Mouse (Mus musculus): ENCODE measurements at regions not wholly inside any gene's neighbourhood (a gene's known extent, or its start where the extent isn't known, plus 50 kb on each side); places are given as distances from the start of the nearest gene placed in this dataset.

DNA sequence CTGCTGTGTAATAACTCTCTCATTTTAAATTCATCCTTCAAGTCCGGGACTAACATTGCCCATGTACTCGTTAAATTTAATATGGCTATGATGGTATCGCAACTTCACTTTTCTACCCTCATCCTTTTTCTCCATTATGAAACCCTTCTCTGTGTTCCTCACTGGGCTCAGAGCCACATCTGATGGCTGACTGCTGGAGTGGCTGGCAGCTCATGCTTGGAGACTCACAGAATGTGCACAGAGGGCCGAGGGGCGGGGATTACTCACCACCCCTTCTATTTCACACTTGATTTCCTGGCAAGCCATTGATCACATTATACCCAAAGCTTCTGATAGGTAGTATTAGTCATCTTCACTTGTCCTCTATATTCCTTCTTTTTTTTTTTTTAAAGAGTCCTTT lies 81.1 kb upstream of the Vwde start:
- Histone ChIP-seq H3K27me3 (replicated peaks) (no peaks in the 10 kb centered on the region), H3K4me1 (no peaks in the 10 kb centered on the region), H3K4me3 (no peak overlapping the region), H3K9ac (no peak overlapping the region), H3K9me3 (no peaks in the 10 kb centered on the region), H3K27ac (no peak overlapping the region), H3K36me3 (no peaks in the 10 kb centered on the region), H3K4me2 (replicated peaks) (no peak overlapping the region)
- 86% methylated on average over 5 of the region's 5 CpGs for WGBS
- no peak for ATAC-seq (ENCODE audit: low FRiP score, low read depth)

DNA sequence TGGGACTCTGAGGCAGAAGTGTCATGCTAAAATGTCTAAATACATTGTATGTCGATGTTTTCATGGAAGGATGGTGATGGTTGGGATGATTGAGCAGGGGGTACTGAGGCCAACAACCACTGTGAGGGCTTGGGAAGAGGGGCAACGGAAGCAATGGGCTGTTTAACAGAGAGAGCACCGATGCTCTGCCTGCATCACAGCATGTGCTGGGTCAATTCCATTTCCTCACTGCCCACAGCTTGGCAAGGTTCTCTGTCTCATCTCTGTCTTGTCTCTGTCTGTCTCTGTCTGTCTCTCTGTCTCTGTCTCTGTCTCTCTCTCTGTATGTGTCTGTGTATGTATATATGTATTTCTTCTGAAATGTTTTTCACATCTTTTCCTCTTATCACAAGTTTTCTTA lies 73.4 kb upstream of the Vwde start:
- 92% methylated on average over 3 of the region's 3 CpGs for WGBS
- H3K27me3 ChIP-seq (replicated peaks): no peaks in the 10 kb centered on the region
- no peak overlapping the region for H3K4me3 ChIP-seq
- H3K4me1 ChIP-seq: no peaks in the 10 kb centered on the region
- no peaks in the 10 kb centered on the region for H3K9me3 ChIP-seq
- ATAC-seq (ENCODE audit: low FRiP score, low read depth): no peak
- H3K36me3 ChIP-seq: no peaks in the 10 kb centered on the region
- H3K27ac ChIP-seq: no peak overlapping the region
- no peak overlapping the region for H3K4me2 ChIP-seq (replicated peaks)
- H3K9ac ChIP-seq: no peak overlapping the region

DNA sequence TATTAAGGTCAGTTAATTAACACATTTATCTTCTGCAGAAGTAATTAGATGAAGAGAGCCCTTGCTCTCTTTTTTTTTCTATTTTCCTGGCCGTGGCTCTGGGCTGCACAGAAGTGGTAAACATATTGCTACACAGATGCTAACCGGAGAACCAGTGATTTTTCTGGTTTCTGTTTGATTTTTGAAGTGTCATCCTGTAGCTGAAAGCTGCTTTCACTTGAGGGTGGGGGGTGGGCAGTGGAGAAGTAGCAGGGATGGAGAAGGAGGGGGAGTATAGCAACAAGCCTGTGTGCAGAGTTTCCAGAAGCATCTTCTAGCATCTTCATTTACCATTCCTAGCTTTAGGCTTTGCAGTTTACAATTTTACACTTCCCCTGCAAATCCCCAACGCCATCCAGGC lies 72.3 kb upstream of the Vwde start:
- H3K36me3 ChIP-seq: no peaks in the 10 kb centered on the region
- 68% methylated on average over 3 of the region's 3 CpGs for WGBS
- no peaks in the 10 kb centered on the region for H3K27me3 ChIP-seq (replicated peaks)
- H3K9me3 ChIP-seq: no peaks in the 10 kb centered on the region
- H3K4me2 ChIP-seq (replicated peaks): no peak overlapping the region
- H3K9ac ChIP-seq: no peak overlapping the region
- ATAC-seq (ENCODE audit: low FRiP score, low read depth): no peak
- no peak overlapping the region for H3K4me3 ChIP-seq
- H3K4me1 ChIP-seq: no peaks in the 10 kb centered on the region
- no peak overlapping the region for H3K27ac ChIP-seq

DNA sequence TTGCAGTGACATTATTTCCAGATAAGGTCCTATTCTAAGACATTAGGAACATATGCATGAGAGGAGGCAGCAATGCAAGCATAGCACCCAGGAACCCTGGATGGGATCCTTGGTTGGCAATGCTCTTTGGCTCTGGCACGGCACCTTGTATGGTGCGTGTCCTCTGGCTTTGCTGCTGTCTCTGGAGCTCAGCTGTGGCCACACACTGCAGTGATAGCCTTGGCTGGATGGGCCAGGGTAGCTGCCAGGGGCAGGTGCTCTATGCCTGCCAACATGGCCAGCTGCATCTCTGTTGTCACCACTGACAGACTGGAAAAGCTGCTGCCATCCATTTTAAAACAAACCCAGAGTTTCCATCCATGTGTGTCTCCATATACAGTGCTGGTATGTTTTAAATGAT lies 71.3 kb upstream of the Vwde start:
- H3K4me2 ChIP-seq (replicated peaks): no peak overlapping the region
- no peaks in the 10 kb centered on the region for H3K9me3 ChIP-seq
- no peaks in the 10 kb centered on the region for H3K4me1 ChIP-seq
- no peak overlapping the region for H3K9ac ChIP-seq
- H3K27ac ChIP-seq: no peak overlapping the region
- H3K4me3 ChIP-seq: no peak overlapping the region
- H3K36me3 ChIP-seq: no peaks in the 10 kb centered on the region
- ATAC-seq (ENCODE audit: low FRiP score, low read depth): no peak
- H3K27me3 ChIP-seq (replicated peaks): no peaks in the 10 kb centered on the region
- 88% methylated on average over 2 of the region's 2 CpGs for WGBS

DNA sequence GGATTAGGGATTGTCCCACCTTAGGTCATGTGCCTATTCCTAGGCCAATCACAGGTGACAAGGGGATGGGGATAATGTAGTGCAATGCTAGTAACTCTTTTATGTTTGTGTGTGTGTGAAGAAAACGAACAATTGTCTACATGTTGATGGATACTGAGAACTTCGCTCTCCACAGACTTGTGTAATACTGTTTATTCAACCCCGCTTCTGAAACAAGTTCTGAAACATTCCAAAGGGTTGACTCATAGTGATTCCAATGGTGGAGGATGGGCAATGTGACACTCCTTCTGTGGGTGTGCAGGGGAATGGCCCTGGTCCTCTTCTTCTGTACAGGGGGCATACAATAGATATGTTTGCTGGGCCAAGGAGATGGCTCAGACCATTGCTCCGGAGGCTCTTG lies 69.6 kb upstream of the Vwde start:
- H3K4me1 ChIP-seq: no peaks in the 10 kb centered on the region

DNA sequence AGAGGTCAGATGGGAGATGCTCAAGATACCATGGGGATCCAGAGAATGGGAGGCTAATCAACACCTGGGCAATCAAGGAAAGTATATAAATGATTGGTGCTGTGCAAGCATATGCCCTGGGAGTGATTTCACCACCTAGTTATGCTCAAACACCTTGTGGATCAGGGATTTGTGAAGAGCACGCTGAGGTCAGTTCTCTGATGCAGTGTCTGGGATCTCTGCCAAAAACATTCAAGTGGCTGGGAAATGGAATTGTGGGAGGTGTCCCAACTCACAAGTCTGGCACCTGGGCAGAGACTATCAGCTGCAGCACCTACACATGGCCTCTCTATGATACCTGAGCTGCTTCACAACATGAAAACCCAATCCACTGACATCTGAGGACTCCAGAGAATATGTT lies 63.7 kb upstream of the Vwde start:
- H3K9me3 ChIP-seq: no peaks in the 10 kb centered on the region
- H3K27ac ChIP-seq: no peak overlapping the region
- H3K9ac ChIP-seq: no peak overlapping the region
- H3K4me2 ChIP-seq (replicated peaks): no peak overlapping the region
- no peaks in the 10 kb centered on the region for H3K4me1 ChIP-seq
- H3K4me3 ChIP-seq: no peak overlapping the region
- 77% methylated on average over 1 of the region's 1 CpGs for WGBS
- no peaks in the 10 kb centered on the region for H3K36me3 ChIP-seq
- no peak for ATAC-seq (ENCODE audit: low FRiP score, low read depth)
- H3K27me3 ChIP-seq (replicated peaks): no peaks in the 10 kb centered on the region

More for the DNA sequence above, 69.6 kb upstream of the Vwde start:
- ATAC-seq (ENCODE audit: low FRiP score, low read depth): no peak
- 86% methylated on average over 4 of the region's 4 CpGs for WGBS
- H3K4me2 ChIP-seq (replicated peaks): no peak overlapping the region
- no peak overlapping the region for H3K9ac ChIP-seq
- H3K9me3 ChIP-seq: no peaks in the 10 kb centered on the region
- no peaks in the 10 kb centered on the region for H3K27me3 ChIP-seq (replicated peaks)
- H3K27ac ChIP-seq: no peak overlapping the region
- H3K36me3 ChIP-seq: no peaks in the 10 kb centered on the region
- H3K4me3 ChIP-seq: no peak overlapping the region

DNA sequence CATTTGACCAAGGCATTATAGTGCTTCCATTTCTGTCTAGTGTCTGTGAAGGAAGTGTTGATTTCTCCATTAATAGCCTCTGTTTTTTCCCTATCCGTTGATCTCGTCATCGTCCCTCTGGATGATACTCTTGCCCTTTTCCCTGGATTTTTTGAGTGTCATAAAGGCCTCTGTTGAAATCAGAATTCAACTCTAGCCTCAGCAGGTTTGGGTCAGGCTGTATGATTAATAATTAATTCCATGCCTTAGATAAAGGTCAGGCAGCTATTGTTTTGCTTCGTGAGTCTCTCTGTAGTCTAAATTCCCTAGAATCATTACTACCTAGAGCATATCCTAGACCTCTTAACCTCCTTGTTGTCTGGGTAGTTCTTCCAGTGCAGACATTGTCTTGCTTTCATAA lies 63.0 kb upstream of the Vwde start:
- Histone ChIP-seq H3K4me2 (replicated peaks) (no peak overlapping the region), H3K9ac (no peak overlapping the region), H3K4me1 (no peaks in the 10 kb centered on the region), H3K4me3 (no peak overlapping the region), H3K36me3 (no peaks in the 10 kb centered on the region), H3K27me3 (replicated peaks) (no peaks in the 10 kb centered on the region), H3K27ac (no peak overlapping the region), H3K9me3 (no peaks in the 10 kb centered on the region)
- ATAC-seq (ENCODE audit: low FRiP score, low read depth): no peak
- 78% methylated on average over 4 of the region's 4 CpGs for WGBS

DNA sequence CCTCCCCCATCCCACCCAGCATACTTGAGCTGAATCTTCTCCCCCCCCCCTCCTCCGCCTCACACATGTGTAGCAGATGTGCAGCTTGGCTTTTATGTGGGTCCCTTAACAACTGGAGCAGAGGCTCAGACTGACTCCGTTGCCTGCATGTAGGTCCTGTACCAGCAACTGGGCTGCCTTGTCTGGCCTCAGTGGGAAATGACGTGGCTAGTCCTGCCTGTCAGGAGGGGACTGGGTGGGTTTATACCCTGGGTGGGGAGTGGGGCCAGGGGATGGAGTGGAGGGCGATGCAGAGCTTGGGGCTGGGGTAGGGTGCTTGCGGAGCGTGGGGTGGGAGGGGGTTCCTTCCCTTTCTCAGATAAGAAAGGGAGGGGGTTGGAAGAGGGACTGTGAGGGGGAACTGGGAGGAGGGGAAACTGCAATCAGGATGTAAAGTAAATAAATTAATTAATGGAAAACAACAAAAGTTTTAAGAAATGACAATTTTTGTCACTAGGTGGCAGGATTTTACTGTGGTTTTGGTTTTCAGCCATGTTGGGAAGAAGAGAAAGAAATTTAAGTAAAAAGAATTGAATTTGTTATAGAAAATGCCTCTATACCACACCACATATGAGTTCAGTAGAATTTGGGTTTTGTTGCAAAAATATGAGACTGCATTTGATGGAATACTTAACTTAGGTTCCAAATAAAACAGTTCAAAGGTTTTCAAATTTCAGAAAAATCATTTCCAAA lies 61.9 kb upstream of the Vwde start:
- Histone ChIP-seq H3K27me3 (replicated peaks) (no peaks in the 10 kb centered on the region), H3K4me3 (no peak overlapping the region), H3K27ac (no peak overlapping the region), H3K4me1 (no peaks in the 10 kb centered on the region), H3K36me3 (no peaks in the 10 kb centered on the region), H3K4me2 (replicated peaks) (no peak overlapping the region), H3K9ac (no peak overlapping the region), H3K9me3 (no peaks in the 10 kb centered on the region)
- ATAC-seq (ENCODE audit: low FRiP score, low read depth): peak; percentile 70
- 64% methylated on average over 6 of the region's 6 CpGs for WGBS

DNA sequence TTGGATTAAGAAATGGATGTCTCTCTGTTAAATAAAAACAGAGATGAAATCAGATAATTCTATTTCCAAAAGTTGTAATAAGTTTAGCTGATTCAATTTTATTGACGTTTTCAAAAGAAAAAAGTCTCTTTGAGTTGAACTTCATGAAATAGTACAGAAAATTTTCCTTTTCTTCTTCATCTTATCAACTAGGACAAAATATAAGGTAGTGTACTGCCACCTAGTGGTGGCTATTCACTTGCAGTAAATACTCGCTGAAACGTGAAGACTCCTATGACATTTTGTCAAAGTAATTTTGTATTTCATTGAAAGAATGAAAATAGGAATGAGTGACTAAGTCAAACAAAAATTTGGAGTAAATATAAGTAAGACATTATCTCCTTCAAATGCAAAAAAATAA lies 56.1 kb upstream of the Vwde start:
- Histone ChIP-seq H3K9me3 (no peaks in the 10 kb centered on the region), H3K4me1 (no peaks in the 10 kb centered on the region), H3K27me3 (replicated peaks) (no peaks in the 10 kb centered on the region), H3K4me2 (replicated peaks) (no peak overlapping the region), H3K27ac (no peak overlapping the region), H3K4me3 (no peak overlapping the region), H3K9ac (no peak overlapping the region), H3K36me3 (no peaks in the 10 kb centered on the region)
- WGBS: 4% methylated on average over 3 of the region's 3 CpGs
- no peak for ATAC-seq (ENCODE audit: low FRiP score, low read depth)
